Mouse (Mus musculus): ENCODE measurements around the gene Cmklr1.

Gene Cmklr1

GRCm38 (mm10) chr5:113637631-113638030 lies 12.6 kb downstream of the Cmklr1 start:
- DNase-seq (ENCODE audit: low read depth, low spot score): no peak
- Histone ChIP-seq H3K36me3 (ENCODE audit: control insufficient read depth, insufficient read depth, low read length, poor library complexity, severe bottlenecking) (no peaks in the 10 kb centered on the region), H3K27me3 (ENCODE audit: control insufficient read depth, insufficient read depth, low read length, poor library complexity, severe bottlenecking) (no peaks in the 10 kb centered on the region)

- H3K27me3 ChIP-seq (ENCODE audit: control insufficient read depth, insufficient read depth, low read length, poor library complexity, severe bottlenecking): no peaks in the 10 kb centered on the region
- no peaks in the 10 kb centered on the region for H3K36me3 ChIP-seq (ENCODE audit: control insufficient read depth, insufficient read depth, low read length, poor library complexity, severe bottlenecking)
- no peak for DNase-seq (ENCODE audit: low read depth, low spot score)
These were observed 14.2 kb downstream of the Cmklr1 start for GRCm38 (mm10) chr5:113635861-113636565.

GRCm38 (mm10) chr5:113634887-113635610 lies 15.2 kb downstream of the Cmklr1 start:
- no peak for DNase-seq (ENCODE audit: low read depth, low spot score)
- Histone ChIP-seq H3K27me3 (ENCODE audit: control insufficient read depth, insufficient read depth, low read length, poor library complexity, severe bottlenecking) (no peaks in the 10 kb centered on the region), H3K36me3 (ENCODE audit: control insufficient read depth, insufficient read depth, low read length, poor library complexity, severe bottlenecking) (no peaks in the 10 kb centered on the region)

DNA sequence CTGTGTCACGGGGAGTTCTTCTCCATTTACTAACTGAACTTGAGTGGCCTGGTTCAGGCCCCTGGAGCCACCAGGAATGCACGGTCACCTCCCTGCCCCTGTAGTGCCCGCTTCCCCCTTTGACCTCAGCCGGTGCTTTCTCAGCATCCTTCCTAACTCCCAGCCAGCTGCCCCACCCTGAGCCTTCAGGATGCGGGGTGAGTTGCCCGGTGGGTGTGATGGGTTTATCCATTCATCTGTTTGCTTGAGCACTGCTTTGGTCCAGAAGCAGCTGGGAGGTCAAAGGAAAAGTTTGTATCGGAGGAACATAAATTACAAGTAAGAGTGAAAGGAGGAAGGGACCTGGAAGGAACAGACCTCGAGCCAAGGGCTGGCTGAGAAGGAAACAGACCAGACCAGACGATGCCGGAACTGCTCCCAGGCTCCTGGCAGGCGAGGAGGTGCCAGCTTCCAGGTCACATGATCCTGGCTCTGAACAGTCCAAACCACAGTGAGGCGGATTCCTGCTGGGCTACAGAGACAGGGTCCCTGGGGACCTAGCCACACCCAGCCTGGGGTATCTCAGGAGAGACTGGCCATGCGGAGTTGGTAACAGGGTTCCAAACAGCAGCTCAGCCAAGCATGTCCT lies 16.1 kb downstream of the Cmklr1 start:
- DNase-seq (ENCODE audit: low read depth, low spot score): no peak
- H3K27me3 ChIP-seq (ENCODE audit: control insufficient read depth, insufficient read depth, low read length, poor library complexity, severe bottlenecking): no peaks in the 10 kb centered on the region
- H3K36me3 ChIP-seq (ENCODE audit: control insufficient read depth, insufficient read depth, low read length, poor library complexity, severe bottlenecking): no peaks in the 10 kb centered on the region

- no peak for DNase-seq (ENCODE audit: low read depth, low spot score)
- no peaks in the 10 kb centered on the region for H3K36me3 ChIP-seq (ENCODE audit: control insufficient read depth, insufficient read depth, low read length, poor library complexity, severe bottlenecking)
- H3K27me3 ChIP-seq (ENCODE audit: control insufficient read depth, insufficient read depth, low read length, poor library complexity, severe bottlenecking): no peaks in the 10 kb centered on the region
These were observed 17.1 kb downstream of the Cmklr1 start for GRCm38 (mm10) chr5:113633037-113633714.

- DNase-seq (ENCODE audit: low read depth, low spot score): no peak
- no peaks in the 10 kb centered on the region for H3K36me3 ChIP-seq (ENCODE audit: control insufficient read depth, insufficient read depth, low read length, poor library complexity, severe bottlenecking)
- no peaks in the 10 kb centered on the region for H3K27me3 ChIP-seq (ENCODE audit: control insufficient read depth, insufficient read depth, low read length, poor library complexity, severe bottlenecking)
These were observed 20.1 kb downstream of the Cmklr1 start for GRCm38 (mm10) chr5:113630116-113630515.

DNA sequence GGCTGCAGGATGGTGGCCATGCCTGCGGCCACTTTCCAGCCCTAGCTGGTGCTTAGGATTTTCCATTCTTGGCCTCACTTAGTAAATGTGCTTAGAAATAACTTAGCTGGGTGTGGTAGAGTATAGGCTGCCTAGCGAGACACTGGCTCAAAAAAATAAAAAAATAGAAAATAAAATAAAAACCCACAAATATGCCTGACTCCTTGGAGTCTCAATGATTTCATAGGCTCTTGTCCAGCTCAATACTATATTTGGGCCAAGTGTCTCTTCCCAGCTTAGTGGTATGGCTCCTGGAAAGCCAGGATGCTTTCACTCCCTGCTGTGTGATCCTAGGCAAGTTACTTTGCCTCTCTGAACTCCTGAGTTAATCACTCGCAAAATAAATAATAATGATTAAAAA lies 21.0 kb downstream of the Cmklr1 start:
- H3K36me3 ChIP-seq (ENCODE audit: control insufficient read depth, insufficient read depth, low read length, poor library complexity, severe bottlenecking): no peaks in the 10 kb centered on the region
- no peak for DNase-seq (ENCODE audit: low read depth, low spot score)
- H3K27me3 ChIP-seq (ENCODE audit: control insufficient read depth, insufficient read depth, low read length, poor library complexity, severe bottlenecking): no peaks in the 10 kb centered on the region

GRCm38 (mm10) chr5:113627820-113628437 lies 22.3 kb downstream of the Cmklr1 start:
- no peaks in the 10 kb centered on the region for H3K36me3 ChIP-seq (ENCODE audit: control insufficient read depth, insufficient read depth, low read length, poor library complexity, severe bottlenecking)
- no peak for DNase-seq (ENCODE audit: low read depth, low spot score)
- H3K27me3 ChIP-seq (ENCODE audit: control insufficient read depth, insufficient read depth, low read length, poor library complexity, severe bottlenecking): no peaks in the 10 kb centered on the region

GRCm38 (mm10) chr5:113626991-113627390 lies 23.2 kb downstream of the Cmklr1 start:
- no peaks in the 10 kb centered on the region for H3K36me3 ChIP-seq (ENCODE audit: control insufficient read depth, insufficient read depth, low read length, poor library complexity, severe bottlenecking)
- no peak for DNase-seq (ENCODE audit: low read depth, low spot score)
- no peaks in the 10 kb centered on the region for H3K27me3 ChIP-seq (ENCODE audit: control insufficient read depth, insufficient read depth, low read length, poor library complexity, severe bottlenecking)

- Histone ChIP-seq H3K36me3 (ENCODE audit: control insufficient read depth, insufficient read depth, low read length, poor library complexity, severe bottlenecking) (no peaks in the 10 kb centered on the region), H3K27me3 (ENCODE audit: control insufficient read depth, insufficient read depth, low read length, poor library complexity, severe bottlenecking) (no peaks in the 10 kb centered on the region)
- DNase-seq (ENCODE audit: low read depth, low spot score): no peak
These were observed 23.9 kb downstream of the Cmklr1 start for GRCm38 (mm10) chr5:113626352-113626751.

DNA sequence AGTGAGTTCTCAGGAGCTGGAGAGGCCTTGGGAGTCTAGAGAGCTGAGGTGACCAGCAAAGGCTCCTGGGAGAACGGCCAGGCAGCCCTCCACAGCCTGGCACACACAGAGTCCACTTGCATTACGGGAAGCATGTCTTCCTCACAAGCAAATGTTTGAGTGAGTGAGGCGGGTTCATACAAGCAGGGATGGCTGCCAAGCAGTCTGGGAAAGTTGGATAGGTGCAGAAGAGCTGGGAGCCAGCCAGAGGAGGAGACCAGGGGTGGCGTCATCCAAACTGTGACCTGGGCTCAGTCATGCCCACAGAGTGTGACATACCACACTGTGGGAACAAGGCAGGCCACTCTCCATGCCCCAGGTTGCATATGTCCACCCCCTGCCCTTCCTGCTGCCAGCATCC lies 25.2 kb downstream of the Cmklr1 start:
- no peak for DNase-seq (ENCODE audit: low read depth, low spot score)
- Histone ChIP-seq H3K36me3 (ENCODE audit: control insufficient read depth, insufficient read depth, low read length, poor library complexity, severe bottlenecking) (no peaks in the 10 kb centered on the region), H3K27me3 (ENCODE audit: control insufficient read depth, insufficient read depth, low read length, poor library complexity, severe bottlenecking) (no peaks in the 10 kb centered on the region)

DNA sequence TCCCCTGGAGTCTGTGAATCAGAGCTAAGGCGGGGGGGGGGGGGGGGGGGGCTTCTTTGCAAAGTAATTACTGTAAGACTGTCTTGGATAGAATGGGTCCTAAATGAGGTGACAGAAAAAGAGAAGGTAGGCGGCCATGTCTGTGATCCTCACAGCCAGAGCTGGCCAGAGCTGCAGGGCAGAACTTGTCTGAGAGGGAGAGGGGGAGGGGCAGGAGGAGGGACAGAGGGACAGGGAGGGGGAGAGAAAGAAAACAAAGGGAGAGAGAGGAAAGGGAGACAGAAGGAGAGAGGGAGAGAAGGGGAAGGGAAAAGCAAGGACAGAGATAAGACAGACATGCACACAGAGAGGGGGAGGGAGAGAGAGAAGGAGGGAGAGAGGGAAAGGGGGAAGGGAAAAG lies 27.2 kb downstream of the Cmklr1 start:
- H3K27me3 ChIP-seq (ENCODE audit: control insufficient read depth, insufficient read depth, low read length, poor library complexity, severe bottlenecking): no peaks in the 10 kb centered on the region
- H3K36me3 ChIP-seq (ENCODE audit: control insufficient read depth, insufficient read depth, low read length, poor library complexity, severe bottlenecking): no peaks in the 10 kb centered on the region
- DNase-seq (ENCODE audit: low read depth, low spot score): no peak

GRCm38 (mm10) chr5:113620999-113621398 lies 29.2 kb downstream of the Cmklr1 start:
- DNase-seq (ENCODE audit: low read depth, low spot score): peak; percentile 33

DNA sequence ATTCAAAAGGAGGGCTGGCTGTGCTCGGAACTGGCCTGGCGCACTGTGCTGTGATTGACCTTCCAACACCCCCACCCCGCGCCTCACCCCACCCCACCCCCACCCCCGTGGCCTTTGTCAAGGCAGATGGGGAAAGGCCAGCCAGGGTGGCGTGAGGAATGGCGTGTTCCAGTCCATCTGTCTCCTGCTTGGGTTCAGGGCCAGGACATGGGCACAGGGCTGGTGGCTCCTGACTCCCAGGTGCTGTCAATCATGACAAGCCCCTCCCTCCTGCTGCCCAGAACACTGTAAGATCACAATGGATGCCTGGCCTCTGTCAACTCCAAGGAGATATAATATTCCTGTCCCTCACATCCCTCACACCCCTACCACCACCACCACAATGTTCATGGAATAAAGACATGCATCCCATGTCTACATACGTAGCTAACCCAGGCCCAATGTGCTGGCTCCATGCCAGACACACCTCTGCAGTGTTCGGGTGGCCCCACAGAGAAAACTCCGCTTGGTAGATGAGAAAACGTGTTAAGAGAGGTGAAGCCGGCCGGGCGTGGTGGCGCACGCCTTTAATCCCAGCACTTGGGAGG lies 30.0 kb downstream of the Cmklr1 start:
- no peaks in the 10 kb centered on the region for H3K27me3 ChIP-seq (ENCODE audit: control insufficient read depth, insufficient read depth, low read length, poor library complexity, severe bottlenecking)
- DNase-seq (ENCODE audit: low read depth, low spot score): no peak
- no peaks in the 10 kb centered on the region for H3K36me3 ChIP-seq (ENCODE audit: control insufficient read depth, insufficient read depth, low read length, poor library complexity, severe bottlenecking)

More at GRCm38 (mm10) chr5:113620999-113621398, 29.2 kb downstream of the Cmklr1 start:
- Histone ChIP-seq H3K27me3 (ENCODE audit: control insufficient read depth, insufficient read depth, low read length, poor library complexity, severe bottlenecking) (no peaks in the 10 kb centered on the region), H3K36me3 (ENCODE audit: control insufficient read depth, insufficient read depth, low read length, poor library complexity, severe bottlenecking) (no peaks in the 10 kb centered on the region)

Data from splenic B cell, adult 2 months (primary cell).